Mouse (Mus musculus) c-Kit-positive CD71-positive TER-119-positive erythroid progenitor cells, embryonic 14.5 days (primary cell): Measurements from ENCODE around the gene Gbx2.

Experiments used
- DNase-seq: peaks from one replicate; pipeline ENCODE4 v3.0.0-alpha.2; 2013; ENCODE audit warnings: low spot score

The Gbx2 gene

GRCm38 (mm10) chr1:89931120-89931519 is at the start of gene Gbx2:
Gbx2 (minus strand) TSS chr1:89931179.
- peak; percentile 29 for DNase-seq

- no peak for DNase-seq
Measured at GRCm38 (mm10) chr1:89977261-89977660, 46.3 kb upstream of the Gbx2 start.

GRCm38 (mm10) chr1:89976411-89976810 is 45.4 kb upstream of the Gbx2 start:
- DNase-seq: no peak

GRCm38 (mm10) chr1:89974541-89974940 is 43.6 kb upstream of the Gbx2 start:
- no peak for DNase-seq

- no peak for DNase-seq
Measured at GRCm38 (mm10) chr1:89971848-89972247, 40.9 kb upstream of the Gbx2 start.

GRCm38 (mm10) chr1:89969714-89970110 is 38.7 kb upstream of the Gbx2 start:
- no peak for DNase-seq

GRCm38 (mm10) chr1:89969072-89969713 is 38.2 kb upstream of the Gbx2 start:
- DNase-seq: no peak

GRCm38 (mm10) chr1:89968111-89968851 is 37.3 kb upstream of the Gbx2 start:
- DNase-seq: no peak

- DNase-seq: no peak
Measured at GRCm38 (mm10) chr1:89967585-89967984, 36.6 kb upstream of the Gbx2 start.

- DNase-seq: no peak
Measured at GRCm38 (mm10) chr1:89964426-89964825, 33.4 kb upstream of the Gbx2 start.

- no peak for DNase-seq
Measured at GRCm38 (mm10) chr1:89963296-89963695, 32.3 kb upstream of the Gbx2 start.

- no peak for DNase-seq
Measured at GRCm38 (mm10) chr1:89962092-89962491, 31.1 kb upstream of the Gbx2 start.

- DNase-seq: no peak
Measured at GRCm38 (mm10) chr1:89959393-89959792, 28.4 kb upstream of the Gbx2 start.

GRCm38 (mm10) chr1:89943202-89943601 is 12.2 kb upstream of the Gbx2 start:
- peak; percentile 26 for DNase-seq

- no peak for DNase-seq
Measured at GRCm38 (mm10) chr1:89942395-89942976, 11.5 kb upstream of the Gbx2 start.

GRCm38 (mm10) chr1:89941701-89942381 is 10.9 kb upstream of the Gbx2 start:
- DNase-seq: no peak

- no peak for DNase-seq
Measured at GRCm38 (mm10) chr1:89940961-89941524, 10.1 kb upstream of the Gbx2 start.

GRCm38 (mm10) chr1:89939981-89940726 is 9.2 kb upstream of the Gbx2 start:
- DNase-seq: peak; percentile 34

GRCm38 (mm10) chr1:89939596-89939960 is 8.6 kb upstream of the Gbx2 start:
- no peak for DNase-seq

GRCm38 (mm10) chr1:89938884-89939595 is 8.1 kb upstream of the Gbx2 start:
- no peak for DNase-seq
